Mouse (Mus musculus) hindbrain, postnatal 0 days (tissue): ENCODE data around the gene Xpc. TPM values are rescaled to one million over a fixed set of nuclear protein-coding genes. Genes with fewer than 3 reads are reported as not detected.
A peak's percentile ranks its signal among the peaks of the same experiment; 100 is the strongest.

ENCODE experiments used
- ATAC-seq: fragments of 200-750 bp; cut with Nextera tagmentation; 2 replicates; pipeline ENCODE4 v1.8.0; 2017; ENCODE audit warnings: mild to moderate bottlenecking, moderate TSS enrichment, moderate library complexity
- DNase-seq: peaks from one replicate; pipeline ENCODE4 v3.0.0-alpha.2; 2015; ENCODE audit warnings: low spot score
- H3K27ac ChIP-seq: fragments of 300-500 bp; sonication (generic); 2 replicates; pipeline ENCODE4 v1.5.1; 2014; ENCODE audit warnings: mild to moderate bottlenecking
- H3K27me3 ChIP-seq: fragments of 300-500 bp; sonication (generic); 2 replicates; pipeline ENCODE4 v1.6.1; 2014; ENCODE audit warnings: low read length, mixed read lengths; ENCODE audit not compliant: insufficient read depth
- H3K36me3 ChIP-seq: fragments of 300-500 bp; sonication (generic); 2 replicates; pipeline ENCODE4 v1.6.1; 2014; ENCODE audit warnings: low read length, mixed read lengths; ENCODE audit not compliant: insufficient read depth
- H3K4me1 ChIP-seq: fragments of 300-500 bp; sonication (generic); 2 replicates; pipeline ENCODE4 v1.6.1; 2014; ENCODE audit warnings: antibody characterized with exemption, low read length, mixed read lengths; ENCODE audit not compliant: insufficient read depth
- H3K4me2 ChIP-seq: fragments of 300-500 bp; sonication (generic); 2 replicates; pipeline ENCODE4 v1.6.1; 2014; ENCODE audit warnings: low read depth, mild to moderate bottlenecking, low read length, moderate library complexity, mixed read lengths
- H3K4me3 ChIP-seq: fragments of 300-500 bp; sonication (generic); 2 replicates; pipeline ENCODE4 v1.5.1; 2014; ENCODE audit warnings: low read length
- H3K9ac ChIP-seq: fragments of 300-500 bp; sonication (generic); replicated peaks from 2 replicates; pipeline ENCODE4 v1.6.1; 2014; ENCODE audit warnings: mild to moderate bottlenecking, low read length, moderate library complexity, mixed read lengths
- H3K9me3 ChIP-seq: fragments of 300-500 bp; sonication (generic); 2 replicates; pipeline ENCODE4 v1.6.1; 2016; ENCODE audit warnings: low read length, mixed read lengths
- CTCF ChIP-seq: IDR thresholded peaks from 2 replicates; pipeline ENCODE4 v1.5.1; 2016; ENCODE audit warnings: antibody characterized with exemption, control low read depth, low read depth
- WGBS: fragments of 180-500 bp; shearing (Covaris S2); extraction: QIAGEN DNeasy Blood & Tissue Kit; methylation state at CpG from one replicate; pipeline ENCODE4 v1.1.7; 2014; 5-methylcytosine and 5-hydroxymethylcytosine counted together
- polyA plus RNA-seq: library from polyadenylated mRNA; unstranded; fragments of >200 nt; fragmentation: Nextera tagmentation; extraction: Ambion mirVana; gene quantifications from 2 replicates; pipeline ENCODE4 v1.2.1, GENCODE M21; 2015
- total RNA-seq: library from RNA; depleted of rRNA; stranded (reverse); fragments of >200 nt; gene quantifications from 2 replicates; pipeline ENCODE4 v1.2.3, GENCODE M21; 2014

Xpc gene
- total and polyA plus RNA-seq, 2 experiments from 2014 or later, result 10.8 to 11.9 TPM

DNA sequence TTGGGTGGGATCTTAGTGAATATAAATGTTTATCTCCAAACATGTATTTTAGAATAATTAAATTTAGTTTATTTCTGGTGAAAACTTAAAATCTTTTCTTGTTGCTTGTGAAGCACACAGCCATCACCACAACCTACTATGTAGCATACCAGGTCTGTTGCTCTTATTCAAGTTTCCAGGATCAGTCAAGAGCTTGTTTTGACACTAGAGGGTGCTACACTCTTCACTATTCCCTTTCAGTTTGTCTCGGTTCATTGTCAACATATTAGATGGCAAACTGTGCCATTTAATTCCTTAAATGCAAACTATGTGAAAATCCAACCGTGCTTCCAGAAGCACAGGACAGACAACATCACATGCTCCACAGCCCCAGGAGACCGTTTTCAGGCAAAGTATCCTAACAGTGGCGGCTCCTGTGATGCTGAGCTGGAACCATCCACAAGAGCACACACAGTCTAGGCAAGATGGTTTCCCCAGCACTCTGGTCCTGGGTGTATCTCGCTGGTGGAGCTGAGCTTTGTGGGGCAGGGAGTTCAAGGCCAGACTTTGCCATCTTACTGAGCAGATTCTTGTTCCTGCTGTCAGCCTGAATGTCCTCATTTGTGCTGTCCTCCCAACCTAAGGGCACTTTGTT, 11.7 kb upstream of the Xpc start:
- peak; percentile 81 for TF ChIP-seq CTCF
- no peak overlapping the region for H3K4me2 ChIP-seq
- ATAC-seq (peak; percentile 80), DNase-seq (peak; percentile 87)
- no peaks in the 10 kb centered on the region for H3K27me3 ChIP-seq
- H3K4me3 ChIP-seq, result no peak overlapping the region
- no peaks in the 10 kb centered on the region for H3K9me3 ChIP-seq
- H3K27ac ChIP-seq, result no peak overlapping the region
- WGBS, result 37% methylated on average over 5 of the region's 5 CpGs
- H3K9ac ChIP-seq, result no peak overlapping the region
- peaks cover 4% of the 10 kb centered on the region; the same call in 1 of the 2 replicates for H3K36me3 ChIP-seq
- H3K4me1 ChIP-seq, result no peaks in the 10 kb centered on the region

DNA sequence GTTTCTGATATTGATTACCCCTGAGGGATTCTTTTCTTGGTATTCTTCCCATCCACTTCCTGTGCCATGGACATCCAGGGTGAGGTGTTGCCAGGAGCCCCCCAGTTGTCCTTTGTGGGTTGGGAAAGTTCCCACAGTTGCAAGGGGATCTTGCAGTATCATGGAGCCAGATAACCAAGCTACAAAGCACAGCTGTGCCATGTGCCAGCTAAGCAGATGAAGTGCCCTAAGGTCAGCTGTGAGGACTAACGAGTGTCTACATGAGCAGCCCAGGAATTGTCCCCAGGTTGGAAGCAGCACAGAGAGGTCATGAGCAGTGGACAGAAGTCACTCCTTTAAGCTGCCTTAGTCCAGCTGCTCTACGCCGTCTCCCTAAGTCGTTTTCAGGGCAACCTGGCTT, 9.9 kb upstream of the Xpc start:
- no peak for TF ChIP-seq CTCF
- 75% methylated on average over 4 of the region's 4 CpGs for WGBS
- Histone ChIP-seq H3K4me3 (no peak overlapping the region), H3K9ac (no peak overlapping the region), H3K27ac (no peak overlapping the region), H3K36me3 (peaks cover 16% of the 10 kb centered on the region; the same call in 1 of the 2 replicates), H3K27me3 (no peaks in the 10 kb centered on the region), H3K4me1 (no peaks in the 10 kb centered on the region), H3K4me2 (no peak overlapping the region), H3K9me3 (no peaks in the 10 kb centered on the region)
- ATAC-seq (no peak), DNase-seq (no peak)

DNA sequence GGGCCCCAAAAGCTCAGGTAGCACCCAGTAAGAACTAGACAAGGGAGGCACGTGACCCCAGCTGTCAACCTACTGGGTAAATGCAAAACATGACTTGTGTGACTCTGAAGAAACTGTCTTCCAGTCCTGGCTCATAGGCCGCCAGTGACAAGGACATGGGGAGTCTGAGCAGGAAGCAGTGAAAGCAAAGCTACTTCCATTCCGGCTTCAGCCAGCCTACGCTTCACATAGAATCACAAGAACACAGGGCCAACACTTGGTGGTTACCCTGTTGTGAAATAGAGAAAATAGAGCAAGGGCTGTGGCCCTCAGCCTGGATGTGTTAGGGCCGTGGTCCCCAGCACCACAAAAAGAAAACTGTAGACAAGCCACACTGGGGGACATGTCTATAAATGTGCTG, 7.1 kb upstream of the Xpc start:
- H3K4me1 ChIP-seq, result no peaks in the 10 kb centered on the region
- no peak overlapping the region for H3K4me2 ChIP-seq
- no peak for ATAC-seq
- no peaks in the 10 kb centered on the region for H3K27me3 ChIP-seq
- DNase-seq, result no peak
- H3K36me3 ChIP-seq, result peaks cover 32% of the 10 kb centered on the region; the same call in 1 of the 2 replicates
- H3K9ac ChIP-seq, result no peak overlapping the region
- H3K27ac ChIP-seq, result no peak overlapping the region
- WGBS, result 95% methylated on average over 5 of the region's 5 CpGs
- no peak for TF ChIP-seq CTCF
- H3K4me3 ChIP-seq, result no peak overlapping the region
- no peaks in the 10 kb centered on the region for H3K9me3 ChIP-seq

DNA sequence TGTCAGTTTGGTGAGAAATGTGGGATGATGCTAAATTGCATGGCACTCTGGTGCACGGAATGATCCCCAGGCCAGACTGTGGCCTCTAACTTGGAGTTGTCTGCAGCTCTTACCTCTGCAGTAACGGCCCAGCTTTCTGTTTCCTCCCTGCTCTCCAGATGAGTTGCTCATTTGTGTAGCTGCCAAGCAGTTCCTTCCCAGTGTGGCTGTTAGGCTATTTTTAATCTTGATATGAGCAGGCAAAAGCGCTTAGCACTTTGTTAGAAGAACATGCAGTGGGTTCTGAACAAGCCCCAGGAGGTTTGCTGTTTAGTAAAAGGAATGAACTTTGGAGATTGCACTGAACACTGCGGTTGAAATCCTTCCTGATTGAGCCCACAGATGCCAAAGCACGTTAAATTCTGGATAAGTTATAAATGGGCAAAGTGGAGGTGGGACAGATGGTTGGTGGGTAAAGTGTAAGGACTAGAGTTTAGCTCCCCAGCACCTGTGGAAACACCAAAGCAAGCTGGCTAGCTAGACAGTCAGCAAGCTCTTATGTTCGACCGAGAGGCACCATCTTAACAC, 2.8 kb upstream of the Xpc start:
- H3K27me3 ChIP-seq, result no peaks in the 10 kb centered on the region
- TF ChIP-seq CTCF, result no peak

DNA sequence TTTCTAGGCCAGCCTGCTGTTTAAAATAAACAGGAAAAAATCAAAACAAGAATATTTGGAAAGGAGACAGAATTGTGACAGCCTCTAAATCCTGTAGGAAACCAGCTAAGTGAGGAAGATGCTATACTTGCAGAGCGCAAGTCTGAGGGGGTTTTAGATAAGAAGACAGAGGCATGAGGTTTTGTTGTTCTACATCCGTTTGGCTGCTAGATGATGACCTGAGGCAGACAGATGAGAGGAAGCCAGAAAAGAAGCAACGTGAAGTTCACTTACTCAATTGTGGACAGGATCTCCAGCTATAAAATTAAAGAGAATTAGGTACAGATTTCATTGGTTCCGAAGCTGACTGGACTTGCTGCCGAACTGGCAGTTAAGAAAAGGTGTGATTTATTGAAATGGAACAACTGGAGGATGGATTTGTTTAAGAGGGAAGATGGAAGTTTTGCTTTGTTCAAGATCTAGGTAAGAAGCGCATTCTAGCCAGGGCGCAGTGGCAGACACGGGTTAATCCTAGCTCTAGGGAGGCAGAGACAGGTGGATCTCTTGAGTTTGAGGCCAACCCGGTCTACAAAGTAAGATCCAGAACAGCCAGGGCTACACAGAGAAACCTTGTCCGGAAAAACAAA, 838 bp downstream of the Xpc start:
- Histone ChIP-seq H3K9ac (peak overlapping the region; percentile 64), H3K27ac (peak overlapping the region; percentile 74; the same call in 1 of the 2 replicates), H3K4me2 (peak overlapping the region; percentile 67), H3K4me1 (0 out of 2 replicates have a peak, but pooled peaks cover 6% of the 10 kb centered on the region), H3K4me3 (peak overlapping the region; percentile 66), H3K36me3 (peaks cover 11% of the 10 kb centered on the region; the same call in 1 of the 2 replicates), H3K27me3 (no peaks in the 10 kb centered on the region), H3K9me3 (no peaks in the 10 kb centered on the region)
- TF ChIP-seq CTCF, result no peak
- DNase-seq, result no peak
- 30% methylated on average over 10 of the region's 10 CpGs for WGBS
- ATAC-seq, result no peak

More for the DNA sequence above, 2.8 kb upstream of the Xpc start:
- Histone ChIP-seq H3K4me3 (no peak overlapping the region), H3K9me3 (no peaks in the 10 kb centered on the region), H3K9ac (no peak overlapping the region), H3K4me2 (no peak overlapping the region), H3K4me1 (0 out of 2 replicates have a peak, but pooled peaks cover 6% of the 10 kb centered on the region), H3K36me3 (peaks cover 34% of the 10 kb centered on the region; the same call in 1 of the 2 replicates), H3K27ac (no peak overlapping the region)
- DNase-seq (no peak), ATAC-seq (no peak)
- 91% methylated on average over 7 of the region's 7 CpGs for WGBS

DNA sequence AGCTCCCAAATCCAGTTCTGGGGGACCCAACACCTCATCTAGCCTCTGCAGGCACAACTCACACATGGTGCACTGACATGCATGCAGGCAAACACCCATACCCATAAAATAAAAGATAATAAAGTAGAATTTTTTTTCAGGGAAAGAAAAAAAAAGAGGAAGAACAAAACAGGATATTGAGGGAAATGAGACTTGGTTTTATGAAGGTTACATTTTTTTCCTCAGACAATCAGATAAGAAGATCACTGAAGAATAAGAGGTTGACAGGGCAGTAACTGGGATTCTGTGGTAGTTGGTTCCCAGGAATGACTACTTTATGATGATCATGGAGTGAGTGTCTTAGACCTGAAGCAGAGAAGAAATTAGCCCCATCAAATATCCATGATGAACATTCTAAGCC, 1.6 kb downstream of the Xpc start:
- Histone ChIP-seq H3K36me3 (peaks cover 10% of the 10 kb centered on the region; the same call in 1 of the 2 replicates), H3K9ac (no peak overlapping the region), H3K4me1 (0 out of 2 replicates have a peak, but pooled peaks cover 6% of the 10 kb centered on the region), H3K4me3 (no peak overlapping the region), H3K27ac (no peak overlapping the region), H3K4me2 (no peak overlapping the region), H3K9me3 (no peaks in the 10 kb centered on the region), H3K27me3 (no peaks in the 10 kb centered on the region)
- DNase-seq (no peak), ATAC-seq (no peak)
- TF ChIP-seq CTCF, result no peak
